Mouse (Mus musculus) liver, adult 2 months (tissue): ENCODE data around the gene Miip.

Source experiments
- CTCF ChIP-seq: fragments of 200-500 bp; IDR thresholded peaks from 2 replicates; pipeline ENCODE4 v1.5.1; 2011; ENCODE audit warnings: low read depth, low read length, control low read depth
- POLR2A ChIP-seq: fragments of 200-500 bp; IDR thresholded peaks from 2 replicates; pipeline ENCODE4 v1.6.1; 2011; ENCODE audit warnings: low read length, control low read depth; ENCODE audit not compliant: insufficient read depth; ENCODE audit errors: extremely low read depth

DNA sequence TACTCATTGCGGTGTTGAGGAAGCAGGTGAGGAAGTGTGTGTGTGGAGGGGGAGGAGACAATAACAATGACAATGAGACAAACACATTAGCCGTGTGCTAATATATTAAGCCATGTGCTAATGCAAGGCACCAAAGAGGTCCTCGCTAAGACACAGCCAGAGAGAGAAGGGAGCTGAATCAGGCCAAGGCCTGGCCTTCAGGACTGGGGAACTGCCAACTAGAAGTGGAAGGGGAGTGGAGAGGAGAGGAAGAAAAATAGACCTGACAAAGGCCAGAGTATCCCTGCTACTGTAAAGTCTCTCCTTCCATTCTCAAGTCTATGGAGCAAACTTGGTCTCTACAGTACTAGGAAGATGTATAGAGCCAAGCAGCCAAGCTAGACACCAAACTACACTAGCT, 35.0 kb upstream of the Miip start:
- no peak for TF ChIP-seq POLR2A
- TF ChIP-seq CTCF: no peak
